Mouse (Mus musculus): ENCODE data around the gene Rhox2g. TPM values are rescaled to one million over a fixed set of nuclear protein-coding genes. Genes with fewer than 3 reads are reported as not detected.
"Not testable (repeated sequence)": the region's sequence is repeated elsewhere in the genome, so short reads cannot be mapped to it uniquely, and the experiment has no call there.

Gene Rhox2g
- total RNA-seq, 1 experiment: 0.71 TPM

DNA sequence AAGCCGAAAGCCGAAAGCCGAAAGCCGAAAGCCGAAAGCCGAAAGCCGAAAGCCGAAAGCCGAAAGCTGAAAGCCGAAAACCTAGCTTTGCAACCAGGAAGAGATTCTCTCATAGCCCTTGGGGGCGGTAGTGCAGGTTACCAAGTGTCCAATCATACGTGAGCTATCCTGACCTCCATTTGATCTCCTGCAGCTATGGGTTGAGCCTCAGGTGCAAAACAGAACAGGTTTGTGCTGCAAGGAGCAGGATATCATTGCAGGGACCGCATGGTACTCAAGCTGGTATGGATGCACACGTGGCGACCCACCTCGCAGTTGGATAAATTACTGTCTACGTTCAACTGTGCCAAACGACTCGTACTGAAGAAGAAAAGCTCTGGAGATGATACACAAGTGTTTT, 35.7 kb downstream of the Rhox2g start, which contains the start of gene Rhox4f:
Rhox4f (minus strand) TSS at position 101 of the 400 bp plus-strand sequence.
- DNase-seq (ENCODE audit: low read depth, low spot score); H3K36me3 ChIP-seq (ENCODE audit: control insufficient read depth, insufficient read depth, low read length, poor library complexity, severe bottlenecking); H3K4me3 ChIP-seq (ENCODE audit: insufficient read depth in 1 of 2, low read depth in 1 of 2, low read length in 2 of 2, poor library complexity in 1 of 2, severe bottlenecking in 1 of 2); H3K9me3 ChIP-seq (ENCODE audit: control insufficient read depth, insufficient read depth, low read depth, low read length); in situ Hi-C loops (cut with MboI; ENCODE audit: low sequenced_read_pairs in 2 of 2, unreplicated experiment in 2 of 2); H3K4me1 ChIP-seq (ENCODE audit: control insufficient read depth in 2 of 2, insufficient read depth in 2 of 2, low read length in 2 of 2, poor library complexity in 1 of 2); H3K9ac ChIP-seq (ENCODE audit: insufficient read depth, low read depth, low read length, poor library complexity, severe bottlenecking); H3K27ac ChIP-seq (ENCODE audit: insufficient read depth, low read depth, low read length, poor library complexity, severe bottlenecking): not testable (repeated sequence)

Other genes starting within 250 kb of the Rhox2g start
- 0.69 and 2.1 TPM in 2 replicates for gene Rhox2b, start 231.4 kb downstream of the Rhox2g start, total RNA-seq (2012; rRNA removed)
- gene Rhox4b, start 211.0 kb downstream of the Rhox2g start, total RNA-seq (2012; rRNA removed): 0.40 TPM in 1 of 2 replicates, not detected in the other
- gene Rhox2c, start 189.8 kb downstream of the Rhox2g start, total RNA-seq (2012; rRNA removed): 0.48 and 0.49 TPM in 2 replicates
- gene Rhox3c, start 184.9 kb downstream of the Rhox2g start, total RNA-seq (2012; rRNA removed): not detected in 2 replicates
- 0.27 TPM in 1 of 2 replicates, not detected in the other for gene Rhox4c, start 163.1 kb downstream of the Rhox2g start, total RNA-seq (2012; rRNA removed)
- gene Rhox2d, start 150.0 kb downstream of the Rhox2g start, total RNA-seq (2012; rRNA removed): 0.31 TPM in 1 of 2 replicates, not detected in the other
- not detected in 2 replicates for gene Rhox4d, start 129.1 kb downstream of the Rhox2g start, total RNA-seq (2012; rRNA removed)
- not detected in 2 replicates for gene Rhox2e, start 113.0 kb downstream of the Rhox2g start, total RNA-seq (2012; rRNA removed)
- gene Rhox3e, start 101.5 kb downstream of the Rhox2g start, total RNA-seq (2012; rRNA removed): not detected in 2 replicates
- gene Rhox4e, start 86.1 kb downstream of the Rhox2g start, total RNA-seq (2012; rRNA removed): 0.22 TPM in 1 of 2 replicates, not detected in the other
- not detected in 2 replicates for gene Rhox2f, start 72.1 kb downstream of the Rhox2g start, total RNA-seq (2012; rRNA removed)
- gene Rhox3f, start 62.5 kb downstream of the Rhox2g start, total RNA-seq (2012; rRNA removed): not detected in 2 replicates
- gene Rhox4f, start 35.8 kb downstream of the Rhox2g start, total RNA-seq (2012; rRNA removed): not detected in 2 replicates
- not detected in 2 replicates for gene Rhox3g, start 14.9 kb downstream of the Rhox2g start, total RNA-seq (2012; rRNA removed)
- gene Rhox4g, start 7.9 kb upstream of the Rhox2g start, total RNA-seq (2012; rRNA removed): 0.11 TPM in 1 of 2 replicates, not detected in the other
- gene Rhox3h, start 25.3 kb upstream of the Rhox2g start, total RNA-seq (2012; rRNA removed): not detected in 2 replicates
- gene Rhox2h, start 29.8 kb upstream of the Rhox2g start, total RNA-seq (2012; rRNA removed): not detected in 2 replicates
- gene Rhox5, start 161.4 kb upstream of the Rhox2g start, total RNA-seq (2012; rRNA removed): 345 and 408 TPM in 2 replicates
- gene Rhox6, start 183.4 kb upstream of the Rhox2g start, total RNA-seq (2012; rRNA removed): 13.8 and 38.0 TPM in 2 replicates
- gene Rhox7a, start 188.2 kb upstream of the Rhox2g start, total RNA-seq (2012; rRNA removed): not detected in 2 replicates
- gene Rhox8, start 235.5 kb upstream of the Rhox2g start, total RNA-seq (2012; rRNA removed): not detected in 2 replicates